Mouse (Mus musculus) gastrocnemius, adult 8-10 months (tissue): Measurements from ENCODE around the gene Melk. TPM values are rescaled to one million over a fixed set of nuclear protein-coding genes. Genes with fewer than 3 reads are reported as not detected.

ENCODE experiments used
- DNase-seq, 2 experiments: peaks; one replicate each; pipeline ENCODE4 v3.0.0; 2022; ENCODE audit warnings: low spot score in 2 of 2
- total RNA-seq, 4 experiments: library from RNA; stranded (reverse); gene quantifications; 2 replicates each; pipeline ENCODE4 v1.2.4; 2022

The Melk gene
- total RNA-seq = not detected

GRCm38 (mm10) chr4:44300781-44301750 lies at the start of gene Melk:
TSS of gene Melk (plus strand) at chr4:44300876.
- DNase-seq = peak; percentile 28 to 60

GRCm38 (mm10) chr4:44251521-44251920 lies 49.2 kb upstream of the Melk start:
- no peak for DNase-seq

- no peak for DNase-seq
Observed at GRCm38 (mm10) chr4:44251966-44252916, 48.4 kb upstream of the Melk start.

GRCm38 (mm10) chr4:44253191-44253590 lies 47.5 kb upstream of the Melk start:
- DNase-seq = no peak

GRCm38 (mm10) chr4:44254579-44254978 lies 46.1 kb upstream of the Melk start:
- no peak for DNase-seq

GRCm38 (mm10) chr4:44259126-44259525 lies 41.5 kb upstream of the Melk start:
- no peak for DNase-seq

- no peak for DNase-seq
Observed at GRCm38 (mm10) chr4:44260244-44260643, 40.4 kb upstream of the Melk start.

GRCm38 (mm10) chr4:44265500-44265899 lies 35.2 kb upstream of the Melk start:
- no peak for DNase-seq

- no peak for DNase-seq
Observed at GRCm38 (mm10) chr4:44267437-44267836, 33.2 kb upstream of the Melk start.

GRCm38 (mm10) chr4:44269376-44269817 lies 31.3 kb upstream of the Melk start:
- no peak for DNase-seq

GRCm38 (mm10) chr4:44271134-44271533 lies 29.5 kb upstream of the Melk start:
- DNase-seq = no peak

- DNase-seq = no peak
Observed at GRCm38 (mm10) chr4:44281597-44282265, 18.9 kb upstream of the Melk start.

- peak; percentile 4 to 10 for DNase-seq
Observed at GRCm38 (mm10) chr4:44292534-44292933, 8.1 kb upstream of the Melk start.

- DNase-seq = no peak
Observed at GRCm38 (mm10) chr4:44295837-44296236, 4.8 kb upstream of the Melk start.

- DNase-seq = no peak
Observed at GRCm38 (mm10) chr4:44306585-44306984, 5.9 kb downstream of the Melk start.

GRCm38 (mm10) chr4:44310429-44310828 lies 9.8 kb downstream of the Melk start:
- DNase-seq = no peak

GRCm38 (mm10) chr4:44310911-44311310 lies 10.2 kb downstream of the Melk start:
- DNase-seq = no peak

GRCm38 (mm10) chr4:44316270-44316809 lies 15.7 kb downstream of the Melk start:
- DNase-seq = no peak

GRCm38 (mm10) chr4:44320448-44320847 lies 19.8 kb downstream of the Melk start:
- no peak for DNase-seq

GRCm38 (mm10) chr4:44322124-44322523 lies 21.4 kb downstream of the Melk start:
- DNase-seq = no peak

- DNase-seq = no peak
Observed at GRCm38 (mm10) chr4:44325453-44325852, 24.8 kb downstream of the Melk start.
